Mouse (Mus musculus) myocyte (in vitro differentiated cells): ENCODE measurements around the gene Pola2. TPM values are rescaled to one million over a fixed set of nuclear protein-coding genes. Genes with fewer than 3 reads are reported as not detected.

Experiments
- H3K27me3 ChIP-seq: one replicate; pipeline ENCODE4 v1.6.1; 2011; ENCODE audit not compliant: control insufficient read depth, insufficient read depth, insufficient read length
- H3K36me3 ChIP-seq: one replicate; pipeline ENCODE4 v1.6.1; 2011; ENCODE audit not compliant: control insufficient read depth, insufficient read depth
- H3K4me2 ChIP-seq: one replicate; pipeline ENCODE4 v1.6.1; 2011; ENCODE audit warnings: low read depth, control low read depth
- H3K4me3 ChIP-seq: one replicate; pipeline ENCODE4 v1.5.1; 2011; ENCODE audit warnings: mild to moderate bottlenecking, control low read depth, moderate library complexity
- H3K79me2 ChIP-seq: one replicate; pipeline ENCODE4 v1.6.1; 2011; ENCODE audit not compliant: control insufficient read depth, insufficient read depth
- H3ac ChIP-seq: one replicate; pipeline ENCODE4 v1.6.1; 2011; ENCODE audit not compliant: control insufficient read depth, insufficient read length
- CEBPB ChIP-seq: IDR thresholded peaks from 2 replicates; pipeline ENCODE4 v1.6.1; 2011; ENCODE audit warnings: mild to moderate bottlenecking, moderate library complexity; ENCODE audit not compliant: poor library complexity, insufficient read depth, severe bottlenecking
- E2F4 ChIP-seq: IDR thresholded peaks from one replicate; pipeline ENCODE4 v1.6.1; 2011; ENCODE audit warnings: mild to moderate bottlenecking, control low read depth, moderate library complexity; ENCODE audit not compliant: insufficient read depth
- MAX ChIP-seq: IDR thresholded peaks from one replicate; pipeline ENCODE4 v1.6.1; 2011; ENCODE audit warnings: low read depth, mild to moderate bottlenecking, control low read depth
- MYOD1 ChIP-seq, 3 experiments: IDR thresholded peaks; one replicate each; pipeline ENCODE4 v1.6.1; 2011; ENCODE audit warnings: control low read depth in 2 of 3, low read depth in 2 of 3, mild to moderate bottlenecking in 2 of 3, moderate library complexity in 1 of 3; ENCODE audit not compliant: insufficient read length in 2 of 3, control insufficient read depth in 1 of 3
- MYOG ChIP-seq, 3 experiments: IDR thresholded peaks; one replicate each; pipeline ENCODE4 v1.6.1; 2011; ENCODE audit warnings: control low read depth in 2 of 3, low read depth in 2 of 3, mild to moderate bottlenecking in 2 of 3; ENCODE audit not compliant: insufficient read length in 2 of 3, control insufficient read depth in 1 of 3, insufficient read depth in 1 of 3
- POLR2A ChIP-seq: IDR thresholded peaks from one replicate; pipeline ENCODE4 v1.6.1; 2011; ENCODE audit warnings: low read depth, mild to moderate bottlenecking, control low read depth, moderate library complexity; ENCODE audit not compliant: insufficient read length
- POLR2AphosphoS2 ChIP-seq: IDR thresholded peaks from one replicate; pipeline ENCODE4 v1.6.1; 2011; ENCODE audit warnings: low read depth, control low read depth; ENCODE audit not compliant: insufficient read length
- REST ChIP-seq: IDR thresholded peaks from one replicate; pipeline ENCODE4 v1.6.1; 2011; ENCODE audit warnings: mild to moderate bottlenecking, control low read depth, moderate library complexity; ENCODE audit not compliant: insufficient read depth, insufficient read length
- SRF ChIP-seq: IDR thresholded peaks from one replicate; pipeline ENCODE4 v1.6.1; 2011; ENCODE audit warnings: low read depth; ENCODE audit not compliant: control insufficient read depth, insufficient read length
- TCF12 ChIP-seq: IDR thresholded peaks from one replicate; pipeline ENCODE4 v1.6.1; 2011; ENCODE audit warnings: mild to moderate bottlenecking, control low read depth; ENCODE audit not compliant: poor library complexity, insufficient read depth, severe bottlenecking
- TCF3 ChIP-seq: IDR thresholded peaks from one replicate; pipeline ENCODE4 v1.6.1; 2011; ENCODE audit warnings: low read depth, control low read depth; ENCODE audit not compliant: insufficient read length
- USF1 ChIP-seq: IDR thresholded peaks from one replicate; pipeline ENCODE4 v1.6.1; 2011; ENCODE audit warnings: low read depth, mild to moderate bottlenecking, control low read depth, moderate library complexity
- polyA plus RNA-seq: library from polyadenylated mRNA; unstranded; fragments of >200 nt; fragmentation: generic; extraction: Trizol; gene quantifications from one replicate; pipeline ENCODE4 v1.2.1, GENCODE M21; 2012; ENCODE audit warnings: missing spikeins

The Pola2 gene
- polyA plus RNA-seq, 1 experiment: 11.9 TPM

DNA sequence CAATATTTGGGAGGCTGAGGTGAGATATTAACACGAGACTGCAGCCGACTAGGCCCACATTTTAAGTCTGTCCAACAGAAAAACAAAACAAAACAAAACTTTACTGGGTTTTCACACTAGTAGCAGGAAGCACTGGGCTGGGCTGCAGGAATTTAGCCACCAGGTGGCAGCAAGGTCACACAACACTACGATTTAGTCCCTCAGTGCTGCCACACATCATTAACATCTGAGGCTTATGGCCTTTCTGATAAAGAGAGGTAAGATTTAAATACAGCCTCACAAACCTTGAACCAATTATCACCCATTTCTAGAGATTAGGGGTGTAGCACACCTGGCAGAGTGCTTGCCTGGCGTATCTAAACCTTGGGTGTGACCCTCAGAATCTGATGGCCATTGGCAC, 1.3 kb upstream of the Pola2 start:
- Histone ChIP-seq H3ac (no peak overlapping the region), H3K4me2 (peak overlapping the region; percentile 99), H3K4me3 (peak overlapping the region; percentile 73), H3K79me2 (peaks cover 5% of the 10 kb centered on the region), H3K36me3 (no peaks in the 10 kb centered on the region), H3K27me3 (no peaks in the 10 kb centered on the region)
- no peak for TF ChIP-seq CEBPB
- no peak for TF ChIP-seq USF1
- no peak for TF ChIP-seq POLR2AphosphoS2
- no peak for TF ChIP-seq TCF3
- TF ChIP-seq POLR2A: no peak
- TF ChIP-seq MAX: no peak
- no peak for TF ChIP-seq MYOD1 (IDR thresholded peaks at IDR 0.05; ENCODE audit: control insufficient read depth in 1 of 3, insufficient read length in 2 of 3, low read depth in 2 of 3)
- TF ChIP-seq SRF: no peak
- TF ChIP-seq E2F4: no peak
- TF ChIP-seq TCF12: no peak
- TF ChIP-seq MYOG (IDR thresholded peaks at IDR 0.05; ENCODE audit: control insufficient read depth in 1 of 3, insufficient read depth in 1 of 3, insufficient read length in 2 of 3, low read depth in 2 of 3): no peak
- TF ChIP-seq REST: no peak

DNA sequence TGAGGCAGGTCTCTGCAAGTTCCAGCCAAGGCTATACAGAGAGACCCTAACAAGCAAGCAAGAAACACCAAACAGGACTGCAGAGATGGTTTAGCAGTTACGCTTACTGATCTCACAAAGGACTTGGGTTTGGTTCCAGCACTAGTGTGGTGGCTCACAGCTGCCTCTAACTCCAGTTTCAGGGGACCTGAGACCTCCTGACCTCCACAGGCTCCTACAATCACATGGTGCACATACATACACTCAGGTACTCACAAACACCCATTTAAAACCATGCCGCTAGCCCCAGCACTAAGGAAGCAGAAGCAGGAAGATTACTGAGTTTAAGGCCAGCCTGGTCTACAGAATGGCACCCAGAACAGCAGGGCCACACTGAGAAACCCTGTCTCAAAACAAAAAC, 802 bp upstream of the Pola2 start:
- Histone ChIP-seq H3K4me2 (peak overlapping the region; percentile 99), H3ac (peak overlapping the region; percentile 37), H3K4me3 (peak overlapping the region; percentile 73), H3K27me3 (no peaks in the 10 kb centered on the region), H3K36me3 (no peaks in the 10 kb centered on the region), H3K79me2 (peaks cover 5% of the 10 kb centered on the region)
- no peak for TF ChIP-seq SRF
- TF ChIP-seq POLR2AphosphoS2: no peak
- no peak for TF ChIP-seq REST
- TF ChIP-seq TCF12: no peak
- TF ChIP-seq MAX: no peak
- TF ChIP-seq TCF3: no peak

DNA sequence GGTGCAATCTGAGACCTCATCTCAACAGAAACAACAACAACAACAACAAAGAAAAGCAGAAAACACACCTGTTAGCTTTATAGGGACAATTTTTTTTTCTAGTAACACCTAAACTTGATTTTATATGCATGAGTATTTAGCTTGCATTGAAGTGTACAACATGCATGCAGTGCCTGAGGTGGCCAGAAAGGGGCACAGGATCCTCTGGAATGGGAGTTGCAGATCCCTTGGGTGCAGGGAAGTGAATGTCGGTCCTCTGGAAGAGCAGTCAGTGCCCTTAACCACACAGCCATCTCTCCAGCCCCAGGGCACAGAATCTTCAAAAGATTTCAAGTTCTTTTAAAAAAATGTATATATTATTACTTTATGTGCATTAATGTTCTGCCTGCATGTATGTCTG, 1.4 kb downstream of the Pola2 start:
- peak overlapping the region; percentile 73 for H3K4me3 ChIP-seq

GRCm38 (mm10) chr19:5957371-5957770, 6.6 kb downstream of the Pola2 start:
- H3K4me3 ChIP-seq: no peak overlapping the region
- H3ac ChIP-seq: no peak overlapping the region
- no peaks in the 10 kb centered on the region for H3K27me3 ChIP-seq
- H3K79me2 ChIP-seq: no peaks in the 10 kb centered on the region
- peaks cover 6% of the 10 kb centered on the region for H3K36me3 ChIP-seq
- TF ChIP-seq POLR2A: no peak
- TF ChIP-seq MAX: no peak
- TF ChIP-seq CEBPB: no peak
- TF ChIP-seq MYOD1 (IDR thresholded peaks at IDR 0.05; ENCODE audit: control insufficient read depth in 1 of 3, insufficient read length in 2 of 3, low read depth in 2 of 3): no peak
- no peak for TF ChIP-seq USF1
- TF ChIP-seq E2F4: no peak
- no peak for TF ChIP-seq TCF12
- TF ChIP-seq REST: no peak
- no peak for TF ChIP-seq POLR2AphosphoS2
- TF ChIP-seq SRF: no peak
- no peak for TF ChIP-seq MYOG (IDR thresholded peaks at IDR 0.05; ENCODE audit: control insufficient read depth in 1 of 3, insufficient read depth in 1 of 3, insufficient read length in 2 of 3, low read depth in 2 of 3)
- TF ChIP-seq TCF3: no peak
- H3K4me2 ChIP-seq: no peak overlapping the region

More for the DNA sequence above, 1.4 kb downstream of the Pola2 start:
- H3K36me3 ChIP-seq: peaks cover 6% of the 10 kb centered on the region
- H3K27me3 ChIP-seq: no peaks in the 10 kb centered on the region
- TF ChIP-seq TCF12 (no peak), POLR2AphosphoS2 (no peak), TCF3 (no peak), E2F4 (no peak), MYOD1 (IDR thresholded peaks at IDR 0.05; ENCODE audit: control insufficient read depth in 1 of 3, insufficient read length in 2 of 3, low read depth in 2 of 3) (no peak), MAX (no peak), POLR2A (no peak), MYOG (IDR thresholded peaks at IDR 0.05; ENCODE audit: control insufficient read depth in 1 of 3, insufficient read depth in 1 of 3, insufficient read length in 2 of 3, low read depth in 2 of 3) (no peak), REST (no peak)
- no peak overlapping the region for H3ac ChIP-seq
- peak overlapping the region; percentile 99 for H3K4me2 ChIP-seq
- H3K79me2 ChIP-seq: peaks cover 5% of the 10 kb centered on the region

GRCm38 (mm10) chr19:5956685-5957084, 7.3 kb downstream of the Pola2 start:
- H3K36me3 ChIP-seq: peaks cover 6% of the 10 kb centered on the region
- no peak overlapping the region for H3ac ChIP-seq
- no peak overlapping the region for H3K4me3 ChIP-seq
- no peak for TF ChIP-seq MYOD1 (IDR thresholded peaks at IDR 0.05; ENCODE audit: control insufficient read depth in 1 of 3, insufficient read length in 2 of 3, low read depth in 2 of 3)
- no peak for TF ChIP-seq E2F4
- no peak for TF ChIP-seq POLR2AphosphoS2
- no peak for TF ChIP-seq MYOG (IDR thresholded peaks at IDR 0.05; ENCODE audit: control insufficient read depth in 1 of 3, insufficient read depth in 1 of 3, insufficient read length in 2 of 3, low read depth in 2 of 3)
- TF ChIP-seq TCF3: no peak
- no peak for TF ChIP-seq MAX
- TF ChIP-seq TCF12: no peak
- TF ChIP-seq USF1: no peak
- no peaks in the 10 kb centered on the region for H3K79me2 ChIP-seq
- no peaks in the 10 kb centered on the region for H3K27me3 ChIP-seq
- H3K4me2 ChIP-seq: peak overlapping the region; percentile 34
